Mouse (Mus musculus): ENCODE results near the gene Tmtc2. TPM values are rescaled to one million over a fixed set of nuclear protein-coding genes. Genes with fewer than 3 reads are reported as not detected.

The Tmtc2 gene
- polyA plus RNA-seq, 1 experiment from 2014 or later: 1.3 TPM

DNA sequence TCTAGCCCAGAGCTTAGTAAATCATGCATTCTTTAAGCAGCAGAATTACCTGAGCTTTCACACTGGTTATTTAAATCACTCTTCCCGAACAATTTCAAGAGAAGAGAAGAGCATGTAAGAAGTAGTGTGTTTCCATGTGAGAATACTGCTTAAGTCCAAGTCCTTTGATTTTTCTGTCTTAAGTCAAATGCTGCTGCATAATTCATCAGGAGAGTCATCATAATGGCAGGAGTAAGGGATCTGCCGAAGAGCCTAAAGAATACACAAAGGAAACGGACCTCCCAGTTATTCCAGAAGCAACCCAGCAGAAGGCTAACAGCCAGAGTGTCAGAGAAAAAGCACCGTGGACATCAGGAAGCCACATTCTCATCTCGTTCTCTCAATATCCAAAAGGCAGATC, 34.6 kb downstream of the Tmtc2 start:
- Histone ChIP-seq H3K4me1 (ENCODE audit: insufficient read depth) (no peaks in the 10 kb centered on the region), H3K27me3 (ENCODE audit: insufficient read depth, low read length) (no peaks in the 10 kb centered on the region), H3K4me2 (ENCODE audit: low read depth, low read length) (no peak overlapping the region), H3K9me3 (ENCODE audit: low read length) (no peaks in the 10 kb centered on the region), H3K36me3 (replicated peaks; ENCODE audit: insufficient read depth, low read length) (no peaks in the 10 kb centered on the region), H3K4me3 (ENCODE audit: low read depth, low read length) (no peak overlapping the region), H3K27ac (ENCODE audit: low read depth) (no peak overlapping the region), H3K9ac (replicated peaks) (no peak overlapping the region)
- ATAC-seq (no peak), DNase-seq (no peak)
- no peak for TF ChIP-seq CTCF (IDR thresholded peaks at IDR 0.05; ENCODE audit: low read depth)
- no peak for TF ChIP-seq EP300 (IDR thresholded peaks at IDR 0.05; ENCODE audit: low read depth)
- 71% methylated on average over 5 of the region's 5 CpGs for WGBS (ENCODE audit: insufficient replicate concordance)

DNA sequence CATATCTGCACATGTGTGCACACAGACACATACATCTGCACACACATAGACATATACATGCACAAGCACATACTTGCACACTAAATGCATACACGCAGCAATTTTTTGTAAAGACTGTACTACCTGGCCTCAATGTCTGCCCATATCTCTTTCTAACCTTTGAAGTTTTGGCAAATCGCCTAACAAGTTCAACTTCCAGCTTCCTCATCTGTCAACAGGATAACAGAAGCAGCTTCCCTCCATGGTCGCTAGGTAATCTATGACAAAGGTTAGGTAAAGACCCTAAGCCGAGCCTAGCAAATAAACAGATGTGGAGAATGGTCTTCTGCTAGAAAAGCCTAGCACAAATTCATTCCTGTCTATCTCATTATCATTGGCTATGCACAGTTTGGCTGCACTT, 37.3 kb downstream of the Tmtc2 start:
- TF ChIP-seq EP300 (IDR thresholded peaks at IDR 0.05; ENCODE audit: low read depth) (no peak), CTCF (IDR thresholded peaks at IDR 0.05; ENCODE audit: low read depth) (no peak)

DNA sequence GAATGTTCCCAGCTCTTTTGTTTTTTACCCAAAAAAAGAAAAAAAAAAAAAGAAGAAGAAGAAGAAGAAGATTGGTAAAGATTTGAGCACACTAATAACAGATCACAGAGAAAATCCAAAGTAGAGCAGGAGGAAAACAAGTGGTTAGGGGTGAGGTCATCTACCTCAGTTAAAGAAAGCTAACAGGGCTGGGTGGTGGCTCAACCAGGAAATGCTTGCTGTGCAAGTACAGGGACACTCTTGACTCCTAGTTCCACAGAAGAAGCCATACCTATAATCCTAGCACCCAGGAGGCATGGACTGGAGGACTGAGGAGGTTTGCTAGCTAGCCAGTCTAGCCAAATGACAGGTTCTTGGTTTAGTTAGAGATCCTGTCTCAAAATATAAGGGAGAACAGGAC, 38.4 kb downstream of the Tmtc2 start:
- ATAC-seq (no peak), DNase-seq (no peak)
- Histone ChIP-seq H3K4me3 (ENCODE audit: low read depth, low read length) (no peak overlapping the region), H3K4me2 (ENCODE audit: low read depth, low read length) (no peak overlapping the region), H3K9me3 (ENCODE audit: low read length) (no peaks in the 10 kb centered on the region), H3K36me3 (replicated peaks; ENCODE audit: insufficient read depth, low read length) (no peaks in the 10 kb centered on the region), H3K27ac (ENCODE audit: low read depth) (no peak overlapping the region), H3K27me3 (ENCODE audit: insufficient read depth, low read length) (no peaks in the 10 kb centered on the region), H3K4me1 (ENCODE audit: insufficient read depth) (0 out of 2 replicates have a peak, but pooled peaks cover 1% of the 10 kb centered on the region), H3K9ac (replicated peaks) (no peak overlapping the region)
- TF ChIP-seq CTCF (IDR thresholded peaks at IDR 0.05; ENCODE audit: low read depth) (no peak), EP300 (IDR thresholded peaks at IDR 0.05; ENCODE audit: low read depth) (no peak)

More for the DNA sequence above, 37.3 kb downstream of the Tmtc2 start:
- no peak for DNase-seq
- Histone ChIP-seq H3K27ac (ENCODE audit: low read depth) (no peak overlapping the region), H3K4me3 (ENCODE audit: low read depth, low read length) (no peak overlapping the region), H3K9me3 (ENCODE audit: low read length) (no peaks in the 10 kb centered on the region), H3K9ac (replicated peaks) (no peak overlapping the region), H3K27me3 (ENCODE audit: insufficient read depth, low read length) (no peaks in the 10 kb centered on the region), H3K4me1 (ENCODE audit: insufficient read depth) (no peaks in the 10 kb centered on the region), H3K36me3 (replicated peaks; ENCODE audit: insufficient read depth, low read length) (no peaks in the 10 kb centered on the region), H3K4me2 (ENCODE audit: low read depth, low read length) (no peak overlapping the region)
- peak; percentile 74 for ATAC-seq
- WGBS (ENCODE audit: insufficient replicate concordance): 55% methylated on average over 4 of the region's 4 CpGs

DNA sequence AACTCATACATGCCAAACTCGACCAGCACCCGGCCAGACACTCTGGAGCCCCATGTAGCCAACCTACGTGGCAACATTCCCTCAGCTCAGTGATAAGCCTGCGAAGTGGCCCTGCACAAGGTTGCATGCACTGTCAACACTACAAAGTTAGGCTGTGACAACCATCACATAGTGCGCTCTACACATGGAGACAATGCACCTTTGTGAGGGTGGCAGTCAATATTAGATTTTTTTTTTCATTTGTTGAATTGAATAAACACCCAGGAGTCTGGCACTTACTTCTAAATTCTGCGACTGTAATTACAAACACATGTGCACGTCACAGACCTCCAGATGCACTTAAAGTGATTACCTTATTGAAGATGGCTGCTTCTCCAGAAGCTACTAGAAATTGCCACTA, 41.5 kb downstream of the Tmtc2 start:
- no peak for ATAC-seq
- no peak overlapping the region for H3K27ac ChIP-seq (ENCODE audit: low read depth)
- TF ChIP-seq CTCF (IDR thresholded peaks at IDR 0.05; ENCODE audit: low read depth) (no peak), EP300 (IDR thresholded peaks at IDR 0.05; ENCODE audit: low read depth) (no peak)
- H3K9me3 ChIP-seq (ENCODE audit: low read length): no peaks in the 10 kb centered on the region
- no peaks in the 10 kb centered on the region for H3K36me3 ChIP-seq (replicated peaks; ENCODE audit: insufficient read depth, low read length)
- no peak for DNase-seq
- H3K4me2 ChIP-seq (ENCODE audit: low read depth, low read length): no peak overlapping the region
- no peak overlapping the region for H3K9ac ChIP-seq (replicated peaks)
- H3K4me3 ChIP-seq (ENCODE audit: low read depth, low read length): no peak overlapping the region
- WGBS (ENCODE audit: insufficient replicate concordance): 73% methylated on average over 7 of the region's 7 CpGs
- H3K27me3 ChIP-seq (ENCODE audit: insufficient read depth, low read length): no peaks in the 10 kb centered on the region
- H3K4me1 ChIP-seq (ENCODE audit: insufficient read depth): peaks cover 4% of the 10 kb centered on the region; the same call in 1 of the 2 replicates

DNA sequence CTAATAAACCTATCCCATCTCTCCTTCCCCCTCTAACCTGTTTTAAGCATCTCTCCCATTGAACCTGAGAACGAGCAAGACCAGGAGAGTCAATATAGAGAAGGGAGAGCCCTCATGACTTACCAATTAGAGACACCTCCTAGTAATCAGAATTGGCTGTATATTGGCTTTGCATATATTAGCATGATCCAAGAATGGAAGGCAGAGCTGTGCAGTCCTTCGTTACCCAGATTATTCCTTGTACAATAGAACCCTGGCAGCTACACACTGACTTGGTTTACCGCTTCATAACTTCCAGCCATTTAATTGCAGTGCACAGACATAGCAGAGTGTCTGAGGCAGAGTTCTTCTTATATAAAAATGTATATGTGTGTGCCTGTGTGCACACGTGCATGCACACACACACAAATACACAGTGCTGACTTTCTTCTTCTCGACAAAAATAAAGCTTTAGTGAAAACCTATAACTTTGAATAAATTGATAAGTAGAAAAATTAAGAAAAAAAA, 42.2 kb downstream of the Tmtc2 start:
- no peak overlapping the region for H3K9ac ChIP-seq (replicated peaks)
- 76% methylated on average over 5 of the region's 5 CpGs for WGBS (ENCODE audit: insufficient replicate concordance)
- ATAC-seq: no peak
- H3K27ac ChIP-seq (ENCODE audit: low read depth): no peak overlapping the region
- no peak overlapping the region for H3K4me3 ChIP-seq (ENCODE audit: low read depth, low read length)
- no peak overlapping the region for H3K4me2 ChIP-seq (ENCODE audit: low read depth, low read length)
- TF ChIP-seq EP300 (IDR thresholded peaks at IDR 0.05; ENCODE audit: low read depth) (no peak), CTCF (IDR thresholded peaks at IDR 0.05; ENCODE audit: low read depth) (no peak)
- no peaks in the 10 kb centered on the region for H3K36me3 ChIP-seq (replicated peaks; ENCODE audit: insufficient read depth, low read length)
- DNase-seq: no peak
- no peaks in the 10 kb centered on the region for H3K27me3 ChIP-seq (ENCODE audit: insufficient read depth, low read length)
- H3K4me1 ChIP-seq (ENCODE audit: insufficient read depth): peaks cover 4% of the 10 kb centered on the region
- no peaks in the 10 kb centered on the region for H3K9me3 ChIP-seq (ENCODE audit: low read length)

DNA sequence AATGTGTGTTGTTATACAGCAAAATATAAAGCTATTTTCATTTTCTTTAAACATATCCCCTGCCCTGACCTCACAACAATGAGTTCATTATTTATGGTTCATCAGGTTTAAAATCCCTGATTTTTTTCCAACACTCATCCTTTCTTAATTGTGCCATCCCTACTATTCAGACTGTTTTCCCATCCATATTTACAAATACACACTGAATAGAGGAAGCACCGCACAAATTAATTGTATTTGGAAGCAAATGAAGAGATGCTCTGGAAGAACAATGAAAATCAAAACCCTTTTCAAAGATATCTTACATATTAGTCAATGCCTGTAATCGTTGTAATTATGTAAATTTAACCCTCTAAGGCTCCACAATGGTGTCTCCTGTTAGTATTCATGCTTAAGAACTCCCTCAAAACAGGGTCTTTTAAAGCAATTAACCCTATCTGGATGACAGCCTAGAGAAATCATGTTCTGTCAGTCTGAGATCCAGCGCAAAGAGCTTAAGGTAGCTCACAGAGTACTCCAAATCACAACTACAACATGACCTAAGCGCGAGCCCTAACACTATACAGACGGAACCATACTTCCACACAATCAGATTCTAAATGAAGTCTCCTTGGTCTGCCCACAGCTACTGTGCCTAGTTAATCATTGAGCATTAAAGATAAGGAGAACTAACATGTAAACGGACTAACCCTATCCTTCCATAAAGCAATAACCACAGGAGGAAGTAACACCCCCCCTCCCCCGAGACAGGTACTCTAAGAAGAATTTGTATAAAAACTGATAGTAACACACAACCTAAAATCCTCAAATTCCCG, 43.0 kb downstream of the Tmtc2 start:
- H3K4me2 ChIP-seq (ENCODE audit: low read depth, low read length): peak overlapping the region; percentile 38; the same call in 1 of the 2 replicates
- H3K9ac ChIP-seq (replicated peaks): no peak overlapping the region
- H3K4me1 ChIP-seq (ENCODE audit: insufficient read depth): peaks cover 8% of the 10 kb centered on the region
- no peak overlapping the region for H3K27ac ChIP-seq (ENCODE audit: low read depth)
- TF ChIP-seq EP300 (IDR thresholded peaks at IDR 0.05; ENCODE audit: low read depth) (no peak), CTCF (IDR thresholded peaks at IDR 0.05; ENCODE audit: low read depth) (no peak)
- WGBS (ENCODE audit: insufficient replicate concordance): 55% methylated on average over 9 of the region's 9 CpGs
- H3K27me3 ChIP-seq (ENCODE audit: insufficient read depth, low read length): no peaks in the 10 kb centered on the region
- DNase-seq (no peak), ATAC-seq (no peak)
- no peaks in the 10 kb centered on the region for H3K36me3 ChIP-seq (replicated peaks; ENCODE audit: insufficient read depth, low read length)
- no peaks in the 10 kb centered on the region for H3K9me3 ChIP-seq (ENCODE audit: low read length)
- H3K4me3 ChIP-seq (ENCODE audit: low read depth, low read length): no peak overlapping the region
